Mouse (Mus musculus): ENCODE data around the gene Gm10230. TPM values are rescaled to one million over a fixed set of nuclear protein-coding genes. Genes with fewer than 3 reads are reported as not detected.

Gm10230 gene
- not detected in 2 replicates for polyA plus RNA-seq (2012; rRNA removed; ENCODE audit: low replicate concordance)

DNA sequence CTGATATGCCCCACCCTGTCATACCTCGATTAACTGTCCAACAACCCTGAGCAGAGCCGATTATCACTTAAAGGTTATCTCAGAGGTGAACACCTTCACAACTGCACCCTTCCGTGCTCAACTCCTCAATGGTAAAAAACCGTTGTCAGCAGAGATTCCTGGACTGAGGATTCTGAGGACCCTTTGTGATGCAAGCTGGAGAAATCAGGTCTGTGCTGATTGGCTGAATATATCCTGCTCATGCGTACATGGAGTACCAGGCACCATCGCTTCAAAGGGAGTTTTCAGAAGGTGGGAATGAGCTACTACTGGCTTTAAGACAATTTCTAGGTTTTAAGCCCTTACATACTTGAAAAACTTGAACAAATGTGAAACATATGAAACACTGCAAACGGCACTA is at the start of gene Gm10230:
TSS of gene Gm10230 (minus strand) at position 101 of the 400 bp plus-strand sequence.

